Mouse (Mus musculus) large intestine, adult 2 months (tissue): ENCODE measurements around the gene Gpr12. TPM values are rescaled to one million over a fixed set of nuclear protein-coding genes. Genes with fewer than 3 reads are reported as not detected.
"Not testable (repeated sequence)": the region's sequence is repeated elsewhere in the genome, so short reads cannot be mapped to it uniquely, and the experiment has no call there.

ENCODE experiments used
- DNase-seq: peaks from one replicate; pipeline ENCODE4 v3.0.0-alpha.2; 2012; ENCODE audit warnings: low read depth, low spot score
- WGBS: fragments of 180-500 bp; shearing (Covaris S2); methylation state at CpG from one replicate; pipeline ENCODE4 v1.1.7; 2018; 5-methylcytosine and 5-hydroxymethylcytosine counted together
- polyA plus RNA-seq: library from polyadenylated mRNA; depleted of rRNA; stranded (reverse); fragments of >200 nt; gene quantifications from 2 replicates; pipeline ENCODE4 v1.2.3, GENCODE M21; 2012; rRNA removed

Gpr12 gene
- not detected in 2 replicates for polyA plus RNA-seq

DNA sequence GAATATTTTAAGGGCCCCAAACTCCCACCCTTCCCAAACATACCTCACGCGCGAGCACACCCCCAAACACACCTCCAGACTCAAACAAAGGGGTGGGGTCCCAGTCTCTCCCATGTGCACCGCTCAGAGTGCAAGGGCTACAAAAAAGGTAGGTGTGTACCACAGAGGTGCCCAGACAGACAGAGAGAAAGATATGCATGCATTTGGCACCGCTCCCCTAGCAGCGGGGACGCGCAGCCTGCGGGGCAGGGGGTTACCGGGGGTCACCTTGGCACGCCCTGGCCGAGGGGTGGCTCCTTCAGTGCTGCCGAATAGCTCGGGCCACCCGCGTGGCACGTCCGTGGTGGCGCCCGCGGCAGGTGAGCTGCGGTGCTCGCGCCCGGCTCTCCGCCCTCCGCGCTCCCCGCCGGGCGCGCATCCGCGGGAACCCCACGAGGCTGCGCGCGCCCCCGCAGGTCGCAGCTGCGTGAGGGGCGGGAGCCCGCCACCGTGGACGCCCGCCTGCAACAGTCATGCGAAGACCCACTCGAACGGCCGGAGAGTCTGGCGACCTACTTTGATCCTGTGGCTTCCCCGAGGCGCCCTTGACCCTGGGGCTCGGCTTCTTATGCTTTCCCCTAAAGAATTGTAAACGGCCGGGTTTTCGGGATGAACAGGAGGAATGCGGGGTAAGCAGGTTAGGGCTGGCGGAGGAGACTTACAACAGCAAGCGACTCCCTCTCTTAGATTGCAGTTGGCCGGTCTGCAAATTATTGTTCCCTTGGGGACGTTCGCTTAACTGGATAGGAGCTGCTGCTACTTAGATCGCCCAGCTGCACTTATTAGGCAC lies at the start of gene Gpr12:
Gene Gpr12, minus strand, starts transcription at position 762 of the 829 bp plus-strand sequence.
- 1% methylated on average over 64 of the region's 64 CpGs for WGBS
- no peak for DNase-seq

DNA sequence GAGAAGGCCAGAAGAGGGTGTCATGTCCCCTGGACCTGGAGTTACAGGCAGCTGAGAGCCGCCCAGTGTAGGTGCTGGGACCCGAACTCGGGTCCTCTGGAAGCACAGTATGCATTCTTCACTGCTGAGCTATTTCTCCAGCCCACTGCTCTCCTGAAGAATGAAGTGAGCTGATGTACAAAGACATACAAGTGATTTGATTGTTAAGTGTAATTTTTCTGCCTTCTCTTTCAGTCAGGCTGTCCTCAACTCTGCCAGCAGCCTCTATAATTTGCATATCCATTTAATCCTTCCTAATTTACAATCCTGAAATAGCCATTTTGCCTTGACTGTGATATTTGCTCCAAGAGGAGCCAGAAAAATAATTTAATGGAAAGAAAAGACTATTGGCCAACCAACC lies 46.6 kb upstream of the Gpr12 start:
- 89% methylated on average over 3 of the region's 3 CpGs for WGBS
- DNase-seq = no peak

DNA sequence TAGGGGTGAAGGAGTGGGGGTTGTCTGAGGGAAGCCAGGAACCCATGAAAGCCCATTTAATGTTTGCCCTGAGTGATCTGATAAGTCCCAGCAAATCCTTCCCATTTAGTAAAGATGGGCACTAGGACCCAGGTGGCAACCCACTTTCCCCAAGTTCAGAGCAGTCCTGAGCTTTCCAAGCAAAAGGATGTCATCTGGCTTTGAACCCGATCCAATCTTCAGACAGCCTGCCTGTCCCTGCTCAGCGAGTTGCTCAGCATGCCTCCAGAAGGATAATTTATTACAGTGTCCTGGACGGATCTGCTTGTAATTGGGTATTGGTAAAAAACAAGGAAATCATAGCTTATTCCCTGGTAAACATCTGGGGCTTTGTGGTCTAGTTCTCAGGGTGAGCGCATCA lies 45.9 kb upstream of the Gpr12 start:
- no peak for DNase-seq
- WGBS = 23% methylated on average over 4 of the region's 4 CpGs

DNA sequence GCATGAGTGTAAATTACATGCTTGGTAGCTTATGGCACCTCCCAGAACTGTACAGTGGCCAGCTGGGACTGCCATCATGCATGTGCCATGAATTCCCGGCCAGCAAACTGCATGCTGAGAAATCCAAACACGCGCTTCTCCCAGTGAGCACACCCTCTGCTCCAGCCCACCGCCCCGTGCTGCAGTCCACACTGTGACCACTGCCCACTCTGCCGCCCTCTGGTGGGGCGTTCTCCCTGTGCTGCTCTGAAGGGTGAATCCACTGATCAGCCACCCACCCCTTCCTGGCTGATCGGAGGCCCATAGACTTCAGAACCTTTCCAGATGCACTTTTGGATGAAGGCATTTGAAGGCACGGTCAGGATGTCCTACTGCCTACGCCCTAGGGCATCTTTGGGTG lies 44.6 kb upstream of the Gpr12 start:
- DNase-seq = no peak
- 74% methylated on average over 10 of the region's 10 CpGs for WGBS

DNA sequence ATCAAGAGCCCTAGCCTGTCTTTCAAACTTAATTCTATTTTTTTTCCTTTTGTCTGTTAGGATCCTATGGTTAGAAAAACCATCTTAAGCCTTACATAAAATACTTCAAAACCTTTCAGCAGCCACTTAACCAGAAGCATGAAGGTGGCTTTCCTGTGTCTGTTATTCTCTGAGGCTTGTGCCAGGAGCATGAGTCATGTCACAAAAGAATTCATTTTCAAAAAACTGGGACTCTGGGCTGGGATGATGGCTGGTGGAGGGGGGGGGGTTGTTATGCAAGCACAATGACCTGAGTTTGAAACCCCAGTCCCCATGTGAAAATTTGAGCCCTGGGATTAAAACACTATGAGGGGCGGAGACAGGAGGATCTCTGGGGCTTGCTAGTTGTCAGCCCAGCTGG lies 43.8 kb upstream of the Gpr12 start:
- 86% methylated on average over 1 of the region's 1 CpGs for WGBS
- no peak for DNase-seq

DNA sequence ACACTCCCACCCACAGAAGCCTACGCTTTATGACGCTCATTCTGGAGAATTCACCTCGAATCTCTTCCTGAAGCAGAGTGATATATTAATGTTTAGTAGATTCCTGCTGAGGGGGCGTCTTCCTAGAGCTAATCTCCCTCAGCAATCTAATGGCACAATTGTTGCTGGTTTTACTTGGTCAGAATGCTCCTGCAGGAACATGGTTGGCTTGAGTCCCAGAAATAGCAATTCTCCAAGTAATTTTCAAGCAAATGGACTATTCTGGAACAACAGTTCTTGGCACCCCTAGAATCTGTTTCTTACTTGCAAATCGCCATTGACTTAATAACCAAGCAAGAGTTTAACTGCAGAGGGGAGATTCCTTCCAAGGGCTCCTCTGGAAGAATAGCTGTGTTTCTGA lies 42.9 kb upstream of the Gpr12 start:
- WGBS = 24% methylated on average over 5 of the region's 5 CpGs
- no peak for DNase-seq

DNA sequence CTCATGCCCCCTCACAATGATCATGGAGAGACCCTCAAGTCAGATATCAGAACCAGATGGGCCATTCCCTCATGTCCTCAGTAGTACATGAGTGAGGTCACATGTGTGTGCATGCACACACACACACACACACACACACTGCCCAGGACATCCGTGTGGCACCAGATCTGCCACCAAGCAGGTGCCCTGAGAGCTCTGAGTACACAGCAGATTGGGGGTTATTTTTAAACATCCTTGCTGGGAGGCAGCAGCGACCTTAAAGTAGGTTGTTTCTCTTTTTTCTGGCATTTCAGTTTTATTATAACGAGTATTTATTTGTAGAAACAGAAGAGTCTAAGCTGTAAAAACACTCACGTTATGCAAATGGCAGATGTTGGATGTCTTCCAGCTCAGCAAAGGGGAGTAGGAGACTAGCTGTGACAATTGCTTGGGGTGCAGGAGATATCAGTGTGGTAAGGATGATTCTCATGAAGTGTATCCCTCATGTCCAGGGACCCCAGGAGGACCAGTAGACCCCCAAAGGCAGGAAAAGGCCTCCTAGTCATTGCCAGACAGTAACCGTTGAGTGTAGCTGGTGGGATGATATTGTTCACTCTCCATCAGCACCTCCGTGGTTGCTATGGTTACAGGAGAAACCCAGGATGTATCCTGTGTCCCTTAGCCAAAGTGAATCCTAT lies 40.7 kb upstream of the Gpr12 start:
- 56% methylated on average over 6 of the region's 6 CpGs for WGBS

DNA sequence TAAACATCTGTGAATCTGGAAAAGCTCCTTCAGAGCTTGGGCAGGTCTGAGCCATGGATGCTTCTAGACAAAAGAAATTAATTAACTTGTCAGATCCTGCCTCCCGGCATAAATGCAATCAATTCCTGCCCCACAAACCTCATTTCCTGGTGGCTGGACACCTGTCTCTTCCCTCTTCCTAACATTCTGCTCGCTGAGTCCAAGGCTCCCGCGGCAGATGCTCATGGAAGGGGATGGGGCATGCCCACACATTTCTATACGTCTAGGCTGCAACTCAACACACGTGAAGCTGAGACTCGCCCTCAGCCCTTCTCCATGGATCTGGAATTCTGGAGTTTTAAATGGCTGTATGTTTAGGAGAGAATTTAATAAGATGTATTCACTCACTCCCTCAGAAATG lies 26.8 kb upstream of the Gpr12 start:
- WGBS = 38% methylated on average over 7 of the region's 7 CpGs
- no peak for DNase-seq

More for the DNA sequence above, 40.7 kb upstream of the Gpr12 start:
- DNase-seq = no peak

DNA sequence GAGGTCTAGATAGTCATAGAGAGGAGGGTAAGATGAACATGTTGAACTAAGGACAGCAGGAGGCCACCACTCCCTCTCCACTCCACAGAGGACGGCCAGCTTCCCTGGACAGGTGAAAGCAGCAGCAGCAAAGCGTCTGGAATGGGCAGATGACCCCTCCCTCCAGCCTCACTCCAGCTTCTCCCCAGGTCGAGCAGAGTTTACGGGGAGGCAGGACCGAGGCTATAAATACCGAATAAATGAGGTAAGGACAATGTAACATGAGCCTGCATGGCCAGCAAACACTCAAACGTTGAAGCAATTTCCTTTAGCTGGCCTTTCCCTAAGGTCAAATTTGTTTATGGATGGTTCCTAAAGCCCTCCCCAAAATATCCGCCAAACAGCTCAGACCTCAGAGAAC lies 26.0 kb upstream of the Gpr12 start:
- no peak for DNase-seq
- 8% methylated on average over 8 of the region's 8 CpGs for WGBS

DNA sequence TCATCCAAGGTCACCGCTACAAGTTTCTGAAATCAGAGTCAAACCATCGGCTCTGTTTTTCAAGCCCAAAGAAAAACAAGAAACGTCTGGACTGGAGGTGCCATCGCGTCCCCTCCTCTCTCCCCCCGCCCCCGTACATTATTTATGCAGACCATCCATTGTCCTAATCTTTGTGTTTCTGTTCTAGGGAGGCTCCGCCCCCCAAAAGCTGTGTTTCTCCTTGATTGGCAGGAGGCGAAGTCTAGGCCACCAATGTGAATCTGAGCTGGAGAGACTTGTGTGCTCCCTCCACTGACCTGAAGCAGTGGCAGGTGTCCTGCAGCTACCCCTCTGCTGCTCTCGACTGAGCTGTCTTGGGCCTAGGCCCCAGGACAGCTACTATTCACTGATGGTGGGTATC lies 24.6 kb upstream of the Gpr12 start:
- 62% methylated on average over 10 of the region's 10 CpGs for WGBS
- no peak for DNase-seq

DNA sequence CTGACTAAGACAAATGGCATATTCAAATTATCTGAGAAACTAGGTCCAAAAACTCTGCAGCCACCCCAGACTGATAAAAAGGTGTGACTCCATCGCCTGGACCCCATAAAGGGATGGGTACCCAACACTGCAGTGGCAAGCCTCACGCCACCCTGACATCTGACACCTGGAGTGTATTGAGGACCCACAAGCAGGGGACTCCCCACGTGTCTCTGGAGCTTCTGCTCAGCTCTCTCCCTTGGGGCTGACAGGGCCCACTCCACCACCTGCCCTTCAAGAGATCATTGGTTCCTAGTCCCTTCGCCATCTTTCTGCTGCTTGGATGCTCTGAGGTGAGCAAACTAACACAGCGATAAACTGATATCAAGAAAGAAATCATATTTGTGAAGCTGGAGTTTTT lies 22.8 kb upstream of the Gpr12 start:
- 70% methylated on average over 5 of the region's 5 CpGs for WGBS

DNA sequence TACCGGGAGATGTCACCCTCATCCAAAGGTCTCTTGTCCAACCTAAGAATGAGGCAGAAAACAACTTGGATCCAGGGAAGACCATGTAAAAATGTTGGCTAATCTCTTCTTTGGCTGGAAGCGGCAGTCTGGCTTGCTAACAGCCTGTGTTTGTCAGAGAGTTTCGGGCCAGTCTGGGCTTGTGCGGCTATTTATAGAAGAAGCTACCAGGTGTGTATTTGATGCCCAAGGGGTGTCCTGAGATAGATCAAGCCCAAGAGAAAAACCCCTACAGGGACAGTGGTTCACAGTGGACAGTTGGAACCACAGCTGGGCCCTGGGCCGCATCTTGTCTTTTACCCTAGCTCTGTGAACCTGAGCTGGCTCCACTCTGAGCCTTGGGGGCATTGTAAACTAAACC lies 21.9 kb upstream of the Gpr12 start:
- DNase-seq = no peak
- WGBS = 79% methylated on average over 5 of the region's 5 CpGs

More for the DNA sequence above, 22.8 kb upstream of the Gpr12 start:
- DNase-seq = no peak

DNA sequence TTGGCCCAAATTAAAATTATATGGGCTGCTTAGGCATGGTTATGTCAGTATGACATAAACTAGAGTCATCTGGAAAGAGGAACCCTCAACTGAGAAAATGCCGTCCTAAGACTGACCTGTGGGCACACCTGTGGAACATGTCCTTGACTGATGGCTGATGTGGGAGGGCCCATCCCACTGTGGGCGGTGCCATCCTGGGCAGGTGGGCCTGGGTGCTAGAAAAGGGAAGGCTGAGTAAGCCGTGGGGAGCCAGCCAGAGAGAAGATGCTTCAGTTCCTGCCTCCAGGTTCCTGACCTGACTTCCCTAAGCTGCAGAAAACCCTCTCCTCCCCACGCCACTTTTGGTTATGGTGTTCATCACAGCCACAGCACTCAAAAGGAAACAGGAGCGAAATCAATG lies 21.2 kb upstream of the Gpr12 start:
- no peak for DNase-seq
- WGBS = 56% methylated on average over 5 of the region's 5 CpGs

DNA sequence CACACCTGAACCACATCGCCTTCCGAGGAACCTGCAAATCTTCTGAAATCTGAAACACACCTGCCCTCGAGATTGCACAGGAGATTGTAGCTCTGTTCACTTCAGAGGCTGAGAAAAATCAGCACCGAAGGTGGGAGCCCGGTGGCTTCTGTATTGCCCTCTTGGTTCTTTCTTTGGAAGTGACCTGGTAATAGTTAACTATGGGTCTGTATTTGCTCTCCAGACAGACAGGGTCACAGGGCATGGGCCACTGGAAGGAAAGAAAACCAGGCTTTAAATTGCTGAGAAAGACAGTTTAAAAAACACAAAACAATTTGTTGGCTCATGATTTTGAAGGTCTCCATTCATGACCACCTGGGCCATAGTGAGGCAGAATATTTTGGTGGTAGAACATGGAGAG lies 14.9 kb upstream of the Gpr12 start:
- DNase-seq = no peak
- WGBS = 42% methylated on average over 5 of the region's 5 CpGs

DNA sequence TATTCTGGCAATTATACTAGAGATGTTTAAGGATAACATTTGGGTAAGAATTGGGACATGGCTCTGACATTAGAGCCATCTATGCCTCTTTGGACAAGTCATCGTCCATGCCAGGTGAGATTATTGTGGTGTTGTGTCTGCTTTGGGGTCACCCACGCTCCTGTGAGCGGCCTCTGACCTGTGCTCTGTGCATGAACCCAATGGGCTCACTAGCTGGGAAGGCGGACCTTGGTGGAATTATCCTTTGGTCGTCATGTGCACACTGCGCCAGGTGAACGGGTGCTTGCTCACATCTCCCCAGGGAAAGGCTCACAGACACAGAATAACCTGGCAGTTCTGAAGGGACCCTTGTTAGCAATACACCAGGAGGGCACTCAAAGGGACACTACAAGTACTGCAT lies 14.2 kb upstream of the Gpr12 start:
- 65% methylated on average over 7 of the region's 7 CpGs for WGBS
- not testable (repeated sequence) for DNase-seq

DNA sequence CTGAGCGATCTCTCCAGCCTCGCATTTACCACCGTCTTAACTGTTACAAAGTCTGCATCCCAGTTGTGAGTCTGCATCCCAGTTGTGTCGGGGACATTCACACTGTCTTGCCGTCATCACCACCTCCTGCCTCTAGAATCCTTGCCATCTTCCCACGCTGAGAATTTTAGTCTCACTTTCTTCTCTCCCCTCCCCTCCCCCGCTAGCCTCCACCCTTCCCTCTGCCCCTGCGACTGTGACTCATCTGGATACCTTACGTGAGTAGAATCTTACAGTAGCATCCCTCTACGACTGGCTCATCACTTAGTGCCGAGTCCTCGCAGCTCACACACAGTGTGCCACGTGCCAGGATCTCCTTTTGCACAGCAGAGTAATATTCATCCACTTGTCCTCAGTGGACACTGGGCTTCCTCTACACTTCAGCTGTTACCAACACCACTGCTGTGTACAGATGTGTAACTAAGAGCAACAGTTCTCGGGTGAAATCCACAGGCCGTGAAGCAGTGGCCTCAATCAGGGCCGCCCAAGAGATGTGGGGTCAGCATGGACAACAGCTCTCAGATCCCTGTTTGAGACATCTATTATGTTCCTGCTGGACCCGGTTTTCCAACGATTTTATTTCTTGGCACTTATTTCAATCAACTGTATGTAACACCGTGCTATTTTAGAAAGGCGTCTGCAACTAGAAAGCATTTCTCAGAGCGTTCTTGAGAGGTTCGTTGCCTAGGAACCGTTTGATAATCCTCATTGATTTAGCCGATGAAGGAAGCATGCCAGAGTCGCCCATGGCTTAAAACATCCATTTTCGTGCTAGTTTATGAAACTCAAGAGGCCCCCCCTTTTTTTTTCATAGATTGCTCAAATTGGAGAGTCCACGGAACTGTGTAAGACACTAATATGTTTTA lies 13.4 kb upstream of the Gpr12 start:
- DNase-seq = no peak
- WGBS = 89% methylated on average over 27 of the region's 27 CpGs

DNA sequence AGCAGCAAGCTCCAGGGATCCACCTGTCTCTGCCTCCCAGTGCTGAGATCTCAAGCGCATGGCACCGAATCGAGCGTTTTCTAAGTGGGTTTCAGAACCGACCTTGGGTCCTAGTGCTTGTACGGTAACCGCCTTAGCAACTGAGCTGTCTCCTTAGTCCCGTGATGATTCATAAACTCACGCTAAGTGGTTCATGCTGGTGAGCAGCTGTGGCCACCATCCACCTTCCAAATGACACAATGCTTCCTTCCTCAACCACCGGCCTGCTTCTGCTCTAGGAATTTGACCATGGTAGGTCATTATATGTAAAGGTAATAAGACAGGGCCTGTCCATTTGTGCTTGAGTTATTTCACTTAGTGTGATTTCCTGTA lies 12.4 kb upstream of the Gpr12 start:
- DNase-seq = no peak
- 85% methylated on average over 10 of the region's 10 CpGs for WGBS

DNA sequence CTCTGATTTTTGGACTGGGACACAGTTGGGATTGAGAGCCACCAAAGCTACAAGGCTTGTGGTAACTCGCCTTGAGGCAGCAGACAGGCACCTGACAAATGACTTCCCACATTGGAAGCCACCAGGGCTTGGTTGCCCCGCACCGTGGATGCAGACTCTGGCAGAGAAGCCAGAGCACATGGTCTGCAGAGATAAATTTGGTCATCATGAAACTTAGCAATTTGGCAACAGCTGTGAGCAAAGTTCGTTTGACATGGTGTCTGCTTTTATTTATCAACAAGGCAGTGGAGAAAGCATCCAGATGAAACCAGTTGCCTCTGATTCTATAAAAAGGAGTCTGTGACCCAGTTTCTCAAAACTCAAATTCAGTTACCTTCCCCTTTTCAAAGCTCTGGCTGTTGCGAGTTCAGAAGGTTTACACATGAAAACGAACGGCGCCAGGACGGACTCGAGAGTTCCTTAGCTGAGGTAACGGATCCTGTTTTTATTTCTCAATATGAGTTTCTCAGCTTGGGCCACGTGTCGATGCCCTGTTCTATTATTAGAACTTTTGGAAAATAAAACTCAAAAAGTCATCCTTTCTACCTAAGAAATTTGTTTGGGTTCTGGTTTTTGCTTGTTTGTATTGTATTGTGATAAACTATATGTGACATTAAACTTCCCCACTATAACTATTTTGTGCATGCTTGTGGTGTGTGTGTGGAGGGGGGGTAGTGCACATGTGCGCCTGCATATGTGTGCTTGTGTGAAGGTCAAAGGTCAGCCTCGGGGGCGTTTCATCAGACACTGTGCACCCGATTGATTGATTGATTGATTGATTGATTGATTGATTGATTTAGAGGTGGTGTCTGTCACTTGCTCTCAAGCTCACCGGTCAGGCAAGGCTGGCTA lies 11.8 kb upstream of the Gpr12 start:
- 60% methylated on average over 18 of the region's 18 CpGs for WGBS
- DNase-seq = no peak

DNA sequence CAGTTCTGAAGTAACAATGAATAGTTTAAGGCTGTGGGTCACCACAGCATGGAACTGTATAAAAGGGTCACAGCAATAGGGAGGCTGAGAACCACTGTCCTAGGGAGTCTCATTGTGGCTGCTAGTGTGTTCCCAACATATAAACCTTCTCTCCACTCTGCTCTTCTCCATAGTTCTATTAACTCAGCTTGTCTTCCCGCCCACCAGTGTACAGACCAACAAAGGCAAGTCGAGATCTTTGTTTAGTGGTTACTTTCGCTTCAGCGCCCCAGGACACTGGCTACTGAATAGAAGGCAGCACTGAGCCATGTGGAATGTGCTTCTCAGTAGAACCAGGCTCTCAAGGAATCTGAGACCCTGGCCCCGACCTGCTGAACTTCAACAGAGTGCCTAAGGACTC lies 7.5 kb upstream of the Gpr12 start:
- no peak for DNase-seq
- WGBS = 62% methylated on average over 5 of the region's 5 CpGs
